Mouse (Mus musculus) heart, adult 11 months (tissue): ENCODE measurements around the gene Zic1.
A peak's percentile ranks its signal among the peaks of the same experiment; 100 is the strongest.

Source experiments
- DNase-seq: peaks from one replicate; pipeline ENCODE4 v3.0.0; 2022

The Zic1 gene

DNA sequence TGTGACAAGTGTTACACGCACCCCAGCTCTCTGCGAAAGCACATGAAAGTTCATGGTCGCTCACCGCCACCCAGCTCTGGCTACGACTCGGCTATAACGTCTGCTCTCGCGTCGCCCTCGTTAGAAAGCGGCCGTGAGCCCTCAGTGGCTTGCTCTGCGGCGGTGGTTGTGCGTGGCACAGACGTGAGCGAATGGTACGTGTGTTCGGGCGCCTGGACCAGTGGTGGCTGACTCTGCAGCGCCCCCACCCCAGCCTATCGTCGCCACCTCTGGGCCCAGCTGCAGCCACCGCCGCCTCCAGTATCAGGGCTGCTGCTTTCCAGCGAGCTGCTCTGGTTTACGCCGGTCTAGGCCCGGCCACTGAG, 18.5 kb upstream of the Zic1 start:
- peak; percentile 59 for DNase-seq

- peak; percentile 79 for DNase-seq
Observed at GRCm38 (mm10) chr9:91383441-91384135, 18.0 kb upstream of the Zic1 start.

GRCm38 (mm10) chr9:91382471-91383255, 17.1 kb upstream of the Zic1 start:
- peak; percentile 75 for DNase-seq

DNA sequence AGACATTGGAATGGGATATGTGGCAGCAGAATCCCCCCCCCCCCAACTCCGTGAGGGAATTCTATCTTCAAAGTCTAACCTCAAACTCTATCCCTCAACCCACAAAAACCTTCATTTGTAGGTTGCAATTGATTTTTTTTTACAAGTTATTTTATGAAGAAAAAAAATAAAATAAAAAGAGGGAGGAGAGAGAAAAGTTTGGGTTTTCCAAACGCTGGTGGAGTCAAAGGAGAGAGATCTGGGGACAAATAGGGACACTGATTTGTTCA, 16.4 kb upstream of the Zic1 start:
- no peak for DNase-seq

GRCm38 (mm10) chr9:91381284-91382110, 15.9 kb upstream of the Zic1 start:
- peak; percentile 88 for DNase-seq

DNA sequence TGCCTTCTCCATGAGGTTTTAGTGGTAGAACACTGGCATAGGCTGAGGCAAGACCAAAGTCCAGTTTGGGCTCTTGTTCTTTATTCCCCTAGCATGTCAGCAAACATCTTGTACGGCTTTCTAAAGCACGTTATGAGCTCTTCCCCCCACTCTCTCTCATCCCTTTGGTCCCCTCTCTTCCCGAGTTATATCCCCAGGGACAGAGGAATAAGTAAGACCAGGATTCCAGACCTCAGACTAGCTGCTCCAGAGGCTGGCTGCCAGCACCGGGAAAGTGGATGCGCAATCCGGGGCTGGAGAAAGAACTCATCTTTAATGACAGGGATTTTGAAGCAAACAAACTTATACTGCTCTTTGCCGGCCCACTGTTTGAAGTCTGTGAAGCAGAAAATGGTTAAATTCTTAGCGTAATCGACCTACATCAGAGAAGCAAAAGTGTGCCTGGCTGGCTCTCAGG, 14.9 kb upstream of the Zic1 start:
- peak; percentile 30 for DNase-seq

- peak; percentile 21 for DNase-seq
Observed at GRCm38 (mm10) chr9:91379781-91380457, 14.3 kb upstream of the Zic1 start.

- no peak for DNase-seq
Observed at GRCm38 (mm10) chr9:91379300-91379635, 13.7 kb upstream of the Zic1 start.

DNA sequence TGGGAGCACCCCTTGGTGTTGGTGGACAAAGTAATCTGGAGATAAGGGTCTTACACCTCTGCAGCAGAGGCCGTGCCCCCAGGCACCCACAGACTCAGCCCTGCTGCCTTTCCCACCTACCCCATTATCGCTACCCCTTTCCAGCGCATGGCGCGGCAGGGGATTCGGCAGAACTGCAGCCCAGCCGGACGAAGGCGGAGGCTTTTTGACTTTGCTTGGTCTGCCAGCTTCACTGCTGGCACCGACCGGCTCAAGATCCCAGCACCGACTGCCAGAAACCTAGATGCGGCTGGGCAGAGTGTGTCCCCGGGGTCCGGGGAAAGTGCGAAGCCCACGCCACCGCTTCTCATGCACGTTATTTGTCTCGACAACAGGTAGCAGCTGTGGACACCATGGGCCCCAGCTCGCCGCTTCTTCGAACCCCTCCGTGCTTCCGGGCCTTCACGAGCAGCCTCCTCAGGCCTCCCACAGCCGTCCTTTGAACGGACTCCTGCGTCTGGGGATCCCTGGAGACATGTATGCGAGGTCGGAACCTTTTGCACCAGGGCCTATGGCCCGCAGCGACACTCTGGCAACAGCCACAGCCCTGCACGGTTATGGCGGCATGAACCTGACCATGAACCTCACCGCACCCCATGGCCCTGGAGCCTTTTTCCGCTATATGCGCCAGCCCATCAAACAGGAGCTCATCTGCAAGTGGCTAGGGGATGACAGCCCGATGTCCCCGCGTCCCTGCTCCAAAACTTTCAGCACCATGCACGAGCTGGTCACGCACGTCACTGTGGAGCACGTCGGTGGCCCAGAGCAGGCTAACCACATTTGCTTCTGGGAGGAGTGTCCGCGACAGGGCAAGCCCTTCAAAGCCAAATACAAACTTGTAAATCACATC, 13.0 kb upstream of the Zic1 start:
- peak; percentile 82 for DNase-seq

DNA sequence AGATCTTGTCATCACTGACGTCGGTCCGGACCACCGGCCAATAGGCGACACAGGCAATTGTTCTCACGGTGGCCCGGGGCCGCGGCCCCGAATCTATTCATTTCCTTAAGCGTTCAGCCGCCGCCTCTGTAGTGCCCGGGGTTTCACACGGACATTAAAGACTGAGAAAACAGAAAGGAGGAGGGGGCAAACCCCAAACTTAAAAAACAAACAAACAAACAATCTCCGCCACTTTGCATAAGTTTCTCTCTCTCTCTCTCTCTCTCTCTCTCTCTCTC, 12.2 kb upstream of the Zic1 start:
- no peak for DNase-seq

- peak; percentile 73 for DNase-seq
Observed at GRCm38 (mm10) chr9:91377036-91377872, 11.6 kb upstream of the Zic1 start.

GRCm38 (mm10) chr9:91374665-91375064, 9.1 kb upstream of the Zic1 start:
- peak; percentile 48 for DNase-seq

GRCm38 (mm10) chr9:91373811-91374575, 8.4 kb upstream of the Zic1 start:
- peak; percentile 21 for DNase-seq

GRCm38 (mm10) chr9:91371608-91372007, 6.0 kb upstream of the Zic1 start:
- peak; percentile 41 for DNase-seq

DNA sequence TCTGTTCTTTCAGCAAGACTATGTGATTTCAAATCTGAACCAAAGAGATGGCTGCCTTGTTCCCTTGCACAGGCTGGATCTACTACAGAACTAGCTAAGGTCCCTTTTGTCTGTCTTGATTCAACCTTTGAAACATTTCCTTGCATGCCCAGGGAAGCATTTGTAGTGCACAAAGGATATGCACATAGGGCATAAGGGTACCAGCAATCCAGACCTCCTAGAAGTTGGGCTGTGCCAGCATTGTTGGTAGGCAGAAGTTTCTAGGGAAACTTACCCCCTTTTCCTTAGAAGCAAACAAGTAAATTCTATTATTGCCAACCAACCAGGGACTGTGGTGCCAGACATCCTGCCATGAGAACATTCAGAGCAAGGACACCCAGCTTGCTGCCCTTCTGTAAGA, 5.4 kb upstream of the Zic1 start:
- peak; percentile 46 for DNase-seq

- DNase-seq: peak; percentile 41
Observed at GRCm38 (mm10) chr9:91370191-91370708, 4.6 kb upstream of the Zic1 start.

DNA sequence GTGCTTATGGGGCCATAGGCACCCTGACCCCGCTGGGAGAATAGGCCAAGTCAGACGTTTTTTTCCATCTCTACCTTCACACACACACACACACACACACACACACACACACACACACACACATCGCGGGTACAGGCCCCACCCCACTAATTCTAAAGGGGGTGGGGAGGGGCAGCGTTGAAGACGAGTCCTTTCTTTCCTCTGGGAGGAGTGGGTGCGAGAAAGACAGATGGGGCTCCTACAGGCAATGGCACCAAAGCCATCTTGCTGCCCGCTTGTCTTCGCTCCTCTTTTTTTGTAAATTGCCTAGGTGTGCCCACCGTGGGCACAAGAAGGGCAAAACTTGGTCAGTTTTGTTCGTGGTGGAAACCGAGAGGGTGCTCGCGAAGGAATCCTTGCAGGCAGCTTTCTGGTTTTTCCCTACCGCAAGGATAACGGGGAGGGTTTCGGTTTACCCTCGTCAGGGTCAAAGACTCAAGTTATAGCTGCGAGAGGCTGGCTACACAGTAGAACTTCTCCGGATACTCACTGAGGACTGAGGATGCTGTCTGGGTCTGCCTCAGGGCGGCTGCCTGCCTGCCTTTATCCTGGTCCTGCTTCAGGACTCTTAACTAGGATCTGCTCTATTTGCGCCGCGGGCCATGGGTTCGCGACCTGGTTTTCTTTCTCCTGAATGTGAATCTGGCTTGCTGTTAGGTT, 3.8 kb upstream of the Zic1 start:
- DNase-seq: no peak

- no peak for DNase-seq
Observed at GRCm38 (mm10) chr9:91368946-91369292, 3.3 kb upstream of the Zic1 start.

- no peak for DNase-seq
Observed at GRCm38 (mm10) chr9:91368150-91368549, 2.5 kb upstream of the Zic1 start.
